Comparison of ENCODE assay signal across 28 mouse cellular contexts in the genomic region with DNA sequence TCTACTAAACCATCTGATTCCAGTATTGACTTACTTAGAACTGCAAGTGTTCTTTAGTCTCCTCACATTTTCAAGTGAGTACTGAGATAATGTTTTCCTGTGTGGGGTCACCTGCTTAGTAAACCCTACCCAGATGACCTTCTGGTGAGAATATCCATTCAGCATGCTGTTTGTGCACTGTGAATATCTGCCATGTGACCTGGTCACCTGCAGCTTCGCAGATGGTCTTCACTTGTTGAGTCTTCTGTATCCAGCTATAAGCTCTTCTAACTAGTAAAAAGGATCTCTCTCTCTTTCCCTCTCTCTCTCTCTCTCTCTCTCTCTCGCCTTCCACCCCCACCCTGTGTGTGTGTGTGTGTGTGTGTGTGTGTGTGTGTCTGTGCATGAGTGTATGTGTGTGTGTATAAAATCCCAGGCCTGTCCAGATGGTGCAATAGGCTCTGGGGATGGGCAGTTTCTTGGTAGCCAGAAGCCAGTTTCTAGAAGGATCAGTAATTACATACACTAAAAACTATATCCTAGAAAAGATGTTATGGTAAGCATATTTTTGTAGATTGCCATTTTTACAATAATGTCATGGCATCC.
DNase-seq lines count a peak whose midpoint lies in the region; TF ChIP-seq lines count a peak whose summit lies in the region.
"Had no signal": no experiment of that assay in that cellular context is flagged by ENCODE, and none has a peak within 500 bp of the region (broad histone marks: within the 10 kb centered on the region; RNA-seq: fewer than 3 reads in every experiment).

No protein-coding gene starts in this region.

- no peak for TF ChIP-seq CTCF in thymus, adult 2 months (IDR thresholded peaks at IDR 0.05; ENCODE audit: borderline replicate concordance, control insufficient read depth, extremely low read depth, insufficient read depth, low read length, poor library complexity)

- DNase-seq in cerebellum, adult 9-10 months = peak; percentile 30
- no peak for DNase-seq in cerebellum, adult 9-11 months
- peak; percentile 42 to 54 for DNase-seq in cerebellum, postnatal 25 days
- DNase-seq in cerebellum, postnatal 4 days (ENCODE audit: low spot score in 2 of 2) = no peak
- peak; percentile 51 for DNase-seq in heart, embryonic 10.5 days (ENCODE audit: low spot score)
- no peak for DNase-seq in heart, adult 8-10 months (ENCODE audit: low spot score)
- peak; percentile 67 for DNase-seq in brain, adult 2 months (ENCODE audit: low read depth, low spot score)
- no peak for DNase-seq in thymus, adult 2 months
- DNase-seq: adrenal gland, adult 2 months; adrenal gland, postnatal 14 days; B cell, adult 2 months; embryo, embryonic 11 days; gastrocnemius, postnatal 25 days; heart, adult 2 months; heart, postnatal 10 days; heart, postnatal 36 days; kidney, adult 2 months had no signal

- H3K4me1 ChIP-seq in heart, embryonic 10.5 days = peaks cover 55% of the 10 kb centered on the region
- no peaks in the 10 kb centered on the region for H3K4me1 ChIP-seq in thymus, adult 2 months (replicated peaks; ENCODE audit: control insufficient read depth, insufficient read depth, low read length)
- H3K4me1 ChIP-seq: forebrain, embryonic 12.5 days had no signal

- H3K36me3 ChIP-seq in heart, embryonic 10.5 days = no peaks in the 10 kb centered on the region
- no peaks in the 10 kb centered on the region for H3K36me3 ChIP-seq in thymus, adult 2 months (ENCODE audit: control insufficient read depth, insufficient read depth, low read length)
- H3K36me3 ChIP-seq: embryonic facial prominence, embryonic 10.5 days; embryonic facial prominence, embryonic 13.5 days; forebrain, embryonic 12.5 days; forebrain, embryonic 15.5 days; heart, embryonic 12.5 days; heart, embryonic 15.5 days had no signal

- H3K27me3 ChIP-seq in heart, embryonic 10.5 days (ENCODE audit: insufficient read depth, poor library complexity, severe bottlenecking) = no peaks in the 10 kb centered on the region
- H3K27me3 ChIP-seq in thymus, adult 2 months (ENCODE audit: control insufficient read depth, insufficient read depth, low read length) = no peaks in the 10 kb centered on the region
- H3K27me3 ChIP-seq: CH12.LX; embryonic facial prominence, embryonic 13.5 days; forebrain, embryonic 12.5 days; forebrain, embryonic 15.5 days; heart, embryonic 12.5 days; heart, embryonic 15.5 days; Patski had no signal

- 97% methylated on average over 2 of the region's 2 CpGs for WGBS in heart, embryonic 10.5 days
- 80% methylated on average over 2 of the region's 2 CpGs for WGBS in thymus, adult 2 months

- H3K9me3 ChIP-seq in heart, embryonic 10.5 days = no peaks in the 10 kb centered on the region
- H3K9me3 ChIP-seq: embryonic facial prominence, embryonic 10.5 days; embryonic facial prominence, embryonic 13.5 days; forebrain, embryonic 12.5 days; forebrain, embryonic 15.5 days; G1E; heart, embryonic 12.5 days; heart, embryonic 15.5 days had no signal

- H3K27ac ChIP-seq in heart, embryonic 10.5 days = no peak overlapping the region
- H3K27ac ChIP-seq in thymus, adult 2 months (ENCODE audit: control insufficient read depth, insufficient read depth, low read length) = no peak overlapping the region
- H3K27ac ChIP-seq: embryonic facial prominence, embryonic 10.5 days; embryonic facial prominence, embryonic 13.5 days; forebrain, embryonic 12.5 days; forebrain, embryonic 15.5 days; heart, adult 2 months; heart, embryonic 15.5 days; kidney, postnatal 0 days had no signal

- TF ChIP-seq POLR2A in thymus, adult 2 months (IDR thresholded peaks at IDR 0.05; ENCODE audit: control insufficient read depth, extremely low read depth, insufficient read depth, low read length, poor library complexity) = no peak

- no peak overlapping the region for H3K4me3 ChIP-seq in heart, embryonic 10.5 days
- H3K4me3 ChIP-seq in thymus, adult 2 months (ENCODE audit: control insufficient read depth, insufficient read depth, low read length) = no peak overlapping the region
- H3K4me3 ChIP-seq: embryonic facial prominence, embryonic 10.5 days; embryonic facial prominence, embryonic 13.5 days; erythroblast, embryonic 14.5 days; forebrain, embryonic 12.5 days; forebrain, embryonic 15.5 days; heart, adult 2 months; heart, embryonic 12.5 days; heart, embryonic 15.5 days had no signal

Comparison
In these comparisons a context has a peak if more than half of its experiments do, and no peak if none do; other contexts are left out.
1. DNase-seq: peak in cerebellum, adult 9-10 months (single experiment), cerebellum, postnatal 25 days (2 of 2), heart, embryonic 10.5 days (single experiment) and brain, adult 2 months (single experiment); none in cerebellum, adult 9-11 months (single experiment), cerebellum, postnatal 4 days (0 of 2), heart, adult 8-10 months (single experiment) and thymus, adult 2 months (single experiment).